Mouse (Mus musculus) T-helper 1 cell (primary cell): ENCODE data around the gene Ctps.

Experiments used
- in situ Hi-C: fragments of 300-600 bp; cut with MboI, MseI; formaldehyde crosslinking; loops from one replicate; pipeline ENCODE4 v1.15.1; 2025; ENCODE audit warnings: high pct_unique_total_duplicates

Ctps gene

GRCm38 (mm10) chr4:120571070-120571464 lies 991 bp upstream of the Ctps start:
- in situ Hi-C loops, result no loop called here

GRCm38 (mm10) chr4:120570438-120571069 lies 478 bp upstream of the Ctps start:
- in situ Hi-C loops, result no loop called here

- in situ Hi-C loops, result no loop called here
Observed at GRCm38 (mm10) chr4:120569025-120569424, 1.1 kb downstream of the Ctps start.

GRCm38 (mm10) chr4:120568005-120568404 lies 2.1 kb downstream of the Ctps start:
- in situ Hi-C loops, result no loop called here

- in situ Hi-C loops, result no loop called here
Observed at GRCm38 (mm10) chr4:120565726-120566125, 4.3 kb downstream of the Ctps start.

- in situ Hi-C loops, result no loop called here
Observed at GRCm38 (mm10) chr4:120556592-120556991, 13.5 kb downstream of the Ctps start.

- in situ Hi-C loops, result no loop called here
Observed at GRCm38 (mm10) chr4:120544896-120545295, 25.2 kb downstream of the Ctps start.

GRCm38 (mm10) chr4:120538664-120539063 lies 31.4 kb downstream of the Ctps start:
- in situ Hi-C loops, result no loop called here

GRCm38 (mm10) chr4:120531986-120532385 lies 38.1 kb downstream of the Ctps start, which contains the start of gene Slfnl1:
TSS of gene Slfnl1 (plus strand) at chr4:120532231.
- in situ Hi-C loops, result no loop called here

- in situ Hi-C loops, result no loop called here
Observed at GRCm38 (mm10) chr4:120528171-120528570, 41.9 kb downstream of the Ctps start.

- in situ Hi-C loops, result no loop called here
Observed at GRCm38 (mm10) chr4:120523092-120523491, 47.0 kb downstream of the Ctps start.

GRCm38 (mm10) chr4:120522351-120522750 lies 47.7 kb downstream of the Ctps start:
- in situ Hi-C loops, result no loop called here

GRCm38 (mm10) chr4:120521761-120522160 lies 48.3 kb downstream of the Ctps start:
- in situ Hi-C loops, result no loop called here

- in situ Hi-C loops, result no loop called here
Observed at GRCm38 (mm10) chr4:120517335-120517734, 52.7 kb downstream of the Ctps start.

- in situ Hi-C loops, result no loop called here
Observed at GRCm38 (mm10) chr4:120516907-120517306, 53.2 kb downstream of the Ctps start.

- in situ Hi-C loops, result no loop called here
Observed at GRCm38 (mm10) chr4:120516491-120516890, 53.6 kb downstream of the Ctps start.

- in situ Hi-C loops, result no loop called here
Observed at GRCm38 (mm10) chr4:120514366-120514765, 55.7 kb downstream of the Ctps start.

GRCm38 (mm10) chr4:120511203-120511602 lies 58.9 kb downstream of the Ctps start:
- in situ Hi-C loops, result no loop called here

GRCm38 (mm10) chr4:120506955-120507354 lies 63.1 kb downstream of the Ctps start:
- in situ Hi-C loops, result no loop called here
